Mouse (Mus musculus) lung, postnatal 10 days (tissue): ENCODE measurements around the gene Bach2.

Source experiments
- DNase-seq: peaks from one replicate; pipeline ENCODE4 v3.0.0; 2021

Gene Bach2

GRCm38 (mm10) chr4:32334765-32335164 is 96.2 kb downstream of the Bach2 start:
- DNase-seq, result no peak

DNA sequence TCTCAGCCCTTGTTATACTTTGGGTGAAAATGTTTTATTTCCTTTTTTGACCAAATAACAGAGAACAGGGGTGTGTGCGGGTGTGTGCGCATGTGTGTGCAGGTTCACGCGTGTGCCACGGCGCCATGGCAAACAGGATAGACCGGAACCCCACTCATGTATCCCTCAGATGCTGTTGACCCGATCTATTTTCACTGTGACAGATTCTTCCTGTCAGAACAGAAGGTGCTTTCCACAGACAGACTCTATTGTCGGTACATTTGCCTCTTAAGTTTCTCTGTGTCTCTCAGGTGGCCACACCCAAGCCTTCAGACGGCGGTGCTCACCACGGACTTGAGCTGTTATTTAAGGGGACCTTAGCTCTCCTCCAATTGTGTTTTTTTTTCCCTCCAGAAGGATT is 97.1 kb downstream of the Bach2 start:
- no peak for DNase-seq

- DNase-seq, result peak; percentile 28
Observed at GRCm38 (mm10) chr4:32336642-32337041, 98.0 kb downstream of the Bach2 start.

DNA sequence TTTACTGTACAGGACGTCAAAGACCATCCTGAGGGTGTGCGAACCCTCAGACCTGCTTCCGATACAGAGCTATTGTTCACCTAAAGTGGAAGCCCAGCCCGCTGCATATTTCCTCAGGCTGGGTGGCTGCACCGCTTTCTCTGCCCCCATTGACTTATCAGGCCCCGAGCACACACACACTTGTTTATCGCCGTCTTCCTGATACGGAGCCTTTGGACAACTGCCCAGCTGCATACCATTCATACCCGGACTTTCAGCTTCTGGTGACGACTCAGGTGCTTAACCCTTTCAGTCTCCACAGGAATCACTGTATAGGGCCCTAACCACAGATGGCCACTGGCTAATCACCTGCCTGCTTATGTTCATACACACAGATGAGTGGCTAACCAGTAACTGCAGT is 99.0 kb downstream of the Bach2 start:
- peak; percentile 90 for DNase-seq

DNA sequence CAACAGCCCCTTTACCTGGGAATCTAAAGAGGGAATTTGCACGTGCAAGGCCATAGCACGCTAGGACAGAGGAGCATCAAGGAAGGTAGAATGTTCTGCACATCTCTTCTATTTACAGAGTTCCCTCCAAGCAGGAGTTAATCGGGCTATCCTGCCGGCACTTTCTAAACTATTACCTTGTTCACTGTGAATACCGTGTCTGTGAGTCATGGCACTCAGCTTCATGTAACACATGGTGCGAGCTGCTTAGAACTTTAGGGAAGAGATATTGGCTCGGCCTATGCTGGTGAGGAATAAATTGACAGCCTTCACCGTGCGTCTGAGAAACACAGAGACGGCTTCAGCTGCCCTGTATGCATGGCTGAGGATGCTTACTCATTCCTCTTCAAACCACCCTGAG is 99.8 kb downstream of the Bach2 start:
- no peak for DNase-seq

- no peak for DNase-seq
Observed at GRCm38 (mm10) chr4:32340844-32341243, 102.2 kb downstream of the Bach2 start.

GRCm38 (mm10) chr4:32342269-32342668 is 103.7 kb downstream of the Bach2 start:
- DNase-seq, result peak; percentile 43

- DNase-seq, result peak; percentile 67
Observed at GRCm38 (mm10) chr4:32343256-32344165, 104.9 kb downstream of the Bach2 start.

DNA sequence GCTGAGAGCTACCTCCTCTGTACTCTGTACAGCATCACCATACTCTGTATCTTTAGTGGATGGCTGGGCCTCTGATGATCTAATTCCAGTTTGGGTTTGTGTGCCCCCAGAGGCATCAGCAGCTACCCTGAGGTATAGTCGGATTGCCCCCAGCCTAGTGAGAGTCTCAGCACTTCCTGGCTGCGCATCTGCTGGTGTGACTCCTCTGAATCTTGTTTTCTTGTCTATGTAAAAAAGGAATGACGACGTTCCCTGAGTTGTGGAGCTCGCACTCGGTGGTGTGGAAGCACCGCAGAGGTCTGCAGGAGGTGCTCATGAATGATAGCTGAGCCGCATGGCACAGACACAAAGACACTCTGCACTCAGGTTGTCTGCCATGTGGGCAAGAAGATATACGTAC is 105.7 kb downstream of the Bach2 start:
- DNase-seq, result no peak

DNA sequence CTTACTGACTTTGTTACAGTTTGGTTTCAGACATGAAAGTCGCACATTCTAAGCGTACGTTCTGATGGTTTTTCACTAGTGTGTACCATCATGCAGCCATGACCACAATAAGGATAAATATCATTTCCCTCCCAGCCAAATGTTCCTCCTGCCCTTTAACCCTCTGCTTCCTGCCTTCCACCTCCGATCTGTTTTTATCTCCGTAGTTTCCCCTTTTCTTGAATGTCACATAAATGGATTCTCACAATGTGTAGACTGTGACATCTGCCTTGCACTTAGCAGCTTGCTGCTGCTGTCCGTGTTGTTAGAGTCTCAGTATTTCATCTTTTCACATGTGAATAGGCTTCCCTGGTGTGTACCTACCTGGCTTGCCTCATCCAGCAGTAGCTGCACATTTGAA is 108.6 kb downstream of the Bach2 start:
- DNase-seq, result no peak

DNA sequence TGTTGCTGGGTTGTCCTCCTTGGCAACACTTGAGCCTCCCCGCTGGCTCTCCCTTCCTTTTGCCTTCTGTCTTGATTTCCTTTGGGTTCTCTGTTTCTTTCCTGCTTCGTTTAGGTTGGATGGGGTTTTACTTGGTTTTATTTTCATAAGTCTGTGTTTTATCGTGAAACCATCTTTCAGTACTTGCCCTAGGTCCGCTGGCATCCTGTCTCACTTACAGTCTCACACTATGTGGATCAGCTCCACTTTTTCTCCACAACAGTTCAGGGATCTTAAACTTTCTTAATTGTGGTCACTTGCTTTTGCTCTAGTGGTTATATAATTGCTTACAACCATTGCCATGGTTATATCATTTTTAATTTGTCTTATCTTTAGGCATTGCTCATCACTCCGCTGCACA is 109.1 kb downstream of the Bach2 start:
- no peak for DNase-seq

- no peak for DNase-seq
Observed at GRCm38 (mm10) chr4:32349361-32349760, 110.8 kb downstream of the Bach2 start.

DNA sequence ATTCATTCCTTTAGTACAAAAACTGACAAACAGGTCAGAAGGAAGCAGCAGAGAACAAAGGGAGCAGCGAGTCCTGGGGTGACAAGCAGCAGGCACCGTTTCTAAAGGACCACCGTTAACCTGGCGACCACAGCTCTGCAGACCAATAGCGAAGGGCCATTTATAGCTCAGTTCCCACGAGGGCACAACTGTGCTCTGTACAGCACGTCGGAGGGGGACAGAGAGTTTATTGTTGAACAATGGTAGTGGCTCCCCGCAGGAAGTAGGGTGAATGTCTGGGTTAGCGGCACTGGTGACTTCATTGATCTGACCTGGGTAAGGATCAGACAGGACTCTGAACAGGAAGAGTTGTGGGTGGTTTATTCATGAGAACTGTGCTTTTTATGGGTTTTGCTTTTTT is 112.6 kb downstream of the Bach2 start:
- DNase-seq, result no peak

DNA sequence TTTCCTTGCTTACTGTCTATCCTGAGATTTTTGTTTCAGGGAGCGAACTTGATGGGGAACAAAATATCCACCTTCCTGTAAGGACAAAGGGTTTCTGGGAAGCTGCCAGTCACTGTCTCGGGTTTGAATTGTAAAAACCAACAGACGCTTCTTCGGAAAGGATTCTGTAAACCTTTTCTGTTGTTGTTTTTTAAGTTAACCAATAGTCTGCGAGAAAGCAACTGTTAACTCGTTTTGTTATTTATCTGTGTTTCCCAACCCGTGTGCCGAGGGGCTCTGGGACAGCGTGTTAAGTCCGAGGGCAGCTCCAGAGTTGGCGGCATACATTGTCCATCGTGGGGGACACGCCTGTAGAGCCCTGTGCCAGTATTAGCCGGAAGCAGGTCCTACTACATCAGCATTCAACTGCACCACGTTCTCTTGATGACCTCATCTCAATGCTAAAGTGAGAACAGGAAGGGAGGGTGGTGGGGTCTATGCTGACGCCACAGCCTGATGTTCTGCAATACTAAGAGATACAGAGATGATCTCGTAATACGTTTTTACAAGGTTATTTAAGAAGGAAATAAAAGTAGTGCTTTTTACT is 113.2 kb downstream of the Bach2 start:
- DNase-seq, result peak; percentile 70

- DNase-seq, result no peak
Observed at GRCm38 (mm10) chr4:32352442-32352841, 113.8 kb downstream of the Bach2 start.

- DNase-seq, result peak; percentile 47
Observed at GRCm38 (mm10) chr4:32352842-32353241, 114.2 kb downstream of the Bach2 start.

DNA sequence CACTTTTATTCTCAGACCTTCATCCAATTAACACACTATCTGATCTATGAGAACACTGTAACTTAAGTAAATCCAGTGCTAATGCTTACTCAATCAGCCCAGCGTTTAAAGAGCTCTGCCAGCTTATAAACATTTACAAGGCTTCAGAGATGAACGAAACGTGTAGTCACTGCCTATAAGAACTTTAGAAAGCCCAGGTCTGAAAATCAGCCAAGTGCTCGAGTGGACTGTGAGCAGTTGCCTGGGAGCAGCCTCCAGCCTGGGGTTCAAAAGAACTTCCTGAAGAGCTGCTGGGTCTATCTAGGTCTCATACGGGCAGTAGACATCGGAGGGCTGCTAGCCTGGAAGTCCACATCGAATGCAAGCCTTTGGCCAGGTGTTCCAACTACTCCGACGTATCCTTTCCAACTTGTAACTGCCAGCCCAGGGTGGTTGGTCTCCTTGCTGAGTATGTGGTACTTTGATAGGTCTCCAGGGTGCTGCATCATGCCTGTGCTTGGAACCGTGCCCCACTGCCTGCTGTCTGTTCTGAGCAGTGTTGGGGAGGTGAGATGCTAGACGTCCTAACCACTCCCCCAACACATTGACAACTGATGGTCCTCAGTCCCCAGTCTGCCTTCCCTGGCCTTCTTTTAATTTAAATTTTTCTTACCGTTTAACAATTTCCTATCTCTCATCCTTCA is 117.5 kb downstream of the Bach2 start:
- no peak for DNase-seq

GRCm38 (mm10) chr4:32357996-32358600 is 119.5 kb downstream of the Bach2 start:
- no peak for DNase-seq

DNA sequence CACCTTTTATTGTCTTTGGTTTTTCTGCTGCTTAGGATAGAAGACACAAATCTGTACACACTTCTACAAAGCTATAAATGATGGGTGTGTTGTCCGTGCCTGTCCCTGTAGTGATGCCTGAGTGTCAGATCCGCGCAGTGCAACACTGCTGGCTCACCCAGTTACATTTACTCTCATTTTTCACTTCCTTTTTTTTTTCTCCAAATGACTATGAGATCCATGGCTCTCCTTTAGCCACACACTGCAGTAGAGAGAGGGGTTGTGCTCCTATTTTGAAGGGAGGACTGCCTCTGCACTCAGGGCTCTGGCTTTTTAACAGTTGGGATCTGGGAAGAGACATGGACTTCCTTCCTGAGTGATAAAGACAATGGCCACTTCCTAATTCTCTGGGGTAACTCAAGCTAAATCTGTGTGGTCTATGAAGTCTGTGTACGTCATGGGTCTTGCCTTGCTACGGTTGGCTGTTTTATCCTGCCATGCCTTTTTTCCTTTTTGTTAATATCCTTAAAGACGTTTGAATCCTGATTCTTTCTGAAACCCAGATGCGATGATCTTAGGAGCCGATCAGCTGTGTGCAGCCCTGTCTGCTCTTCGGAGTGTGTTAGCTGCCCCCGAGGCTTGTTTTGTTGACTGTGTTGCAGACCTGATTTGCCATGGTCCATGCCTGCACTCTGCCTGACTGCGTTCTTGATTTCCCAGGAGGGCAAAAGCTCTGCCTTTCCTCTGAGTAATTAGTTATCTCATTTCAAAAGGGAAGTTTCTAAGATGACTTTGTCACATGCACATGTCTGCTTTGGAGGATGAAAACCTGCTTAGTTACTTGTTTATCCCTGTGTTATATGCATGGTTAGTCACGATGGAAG is 120.2 kb downstream of the Bach2 start:
- no peak for DNase-seq

DNA sequence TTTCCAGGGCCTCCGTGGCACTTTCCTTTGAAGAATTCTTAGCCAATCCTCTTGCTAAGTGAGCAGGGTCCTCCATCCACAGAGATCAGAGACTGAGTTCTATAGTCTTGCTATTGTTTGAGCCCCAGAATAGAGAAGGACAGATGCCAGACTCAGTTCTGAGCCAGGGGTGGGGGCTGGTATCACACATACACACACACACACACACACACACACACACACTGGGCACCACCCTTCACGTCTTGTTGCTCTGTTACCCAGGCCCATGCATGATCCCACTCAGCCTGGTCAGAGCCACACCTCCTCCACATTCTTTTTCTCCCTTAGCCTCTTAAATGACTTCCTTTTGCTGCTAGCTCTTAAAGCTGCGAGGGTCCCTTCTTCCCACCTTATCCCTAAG is 121.0 kb downstream of the Bach2 start:
- no peak for DNase-seq

GRCm38 (mm10) chr4:32360496-32360895 is 121.9 kb downstream of the Bach2 start:
- DNase-seq, result no peak

- peak; percentile 73 for DNase-seq
Observed at GRCm38 (mm10) chr4:32363488-32363984, 124.9 kb downstream of the Bach2 start.
